Mouse (Mus musculus): ENCODE measurements around the gene Fam180a. TPM values are rescaled to one million over a fixed set of nuclear protein-coding genes. Genes with fewer than 3 reads are reported as not detected.

Gene Fam180a
- total RNA-seq, 2 experiments from 2014 or later: 5.0 to 6.6 TPM

DNA sequence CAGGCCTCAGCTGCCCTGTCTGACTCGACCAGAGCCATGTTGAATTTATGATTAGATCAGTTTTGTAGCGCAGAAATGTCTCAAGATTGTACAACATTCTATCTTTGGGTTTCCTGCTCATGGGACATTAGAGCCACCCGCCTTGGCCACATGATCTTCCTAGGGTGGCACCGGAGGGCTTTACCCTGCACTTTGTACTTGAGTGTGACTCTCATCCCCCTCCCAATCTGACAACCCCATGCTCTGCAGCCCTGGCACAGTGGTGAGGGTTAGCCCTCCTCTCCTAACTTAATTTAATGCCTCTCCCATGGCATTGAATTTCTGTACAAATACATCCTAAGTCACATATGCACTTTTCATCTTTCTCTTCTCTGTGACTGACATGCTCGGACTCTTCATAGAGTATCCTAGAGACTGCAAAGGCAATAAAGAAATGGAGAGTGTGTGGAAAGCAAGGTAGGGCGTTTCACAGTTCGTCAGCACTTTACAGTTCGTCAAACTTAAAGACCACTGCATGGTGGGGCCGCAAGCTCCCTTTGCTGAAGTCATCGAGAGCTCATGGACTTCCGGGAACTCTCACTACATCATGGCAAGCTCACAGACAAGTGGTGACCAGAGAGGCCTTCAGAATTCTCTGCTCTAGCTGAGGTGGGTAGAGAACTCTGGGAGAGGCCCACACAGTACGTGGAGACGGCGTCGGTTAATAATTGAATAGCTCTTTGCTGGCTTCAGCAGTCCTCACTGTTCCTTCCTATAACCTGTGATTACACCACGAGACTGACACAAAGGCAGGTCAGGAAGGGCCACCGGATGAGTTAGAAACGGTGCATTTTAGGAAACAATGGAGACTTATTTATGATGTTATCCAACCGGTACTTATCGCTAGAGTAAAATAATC lies 53.8 kb downstream of the Fam180a start:
- intact Hi-C loops (cut with DNase I): no loop called here
- DNase-seq (ENCODE audit: low spot score in 2 of 2): no peak

GRCm38 (mm10) chr6:35271094-35271855 lies 54.7 kb downstream of the Fam180a start:
- intact Hi-C loops (cut with DNase I): no loop called here
- DNase-seq (ENCODE audit: low spot score in 2 of 2): no peak

DNA sequence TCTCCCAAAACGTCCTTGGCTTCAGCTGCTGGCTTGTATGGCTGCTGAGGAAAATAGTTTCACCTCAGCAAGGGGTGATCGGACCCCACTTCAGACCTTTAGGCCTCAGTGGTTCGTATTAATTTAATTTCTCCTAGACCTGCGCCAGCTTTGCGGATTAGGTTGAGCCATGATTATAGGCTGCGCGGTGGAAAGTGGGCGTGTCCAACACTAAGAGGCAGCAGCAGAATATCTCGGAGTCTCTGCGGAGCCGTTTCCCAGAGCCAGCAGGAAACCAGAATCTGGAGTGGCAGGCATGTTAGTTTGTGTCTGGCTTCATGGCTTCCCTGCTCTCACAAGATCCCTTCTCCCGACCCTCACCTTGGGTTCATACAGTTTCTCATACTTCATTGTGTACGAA lies 56.3 kb downstream of the Fam180a start:
- intact Hi-C loops (cut with DNase I): no loop called here
- DNase-seq (ENCODE audit: low spot score in 2 of 2): no peak

DNA sequence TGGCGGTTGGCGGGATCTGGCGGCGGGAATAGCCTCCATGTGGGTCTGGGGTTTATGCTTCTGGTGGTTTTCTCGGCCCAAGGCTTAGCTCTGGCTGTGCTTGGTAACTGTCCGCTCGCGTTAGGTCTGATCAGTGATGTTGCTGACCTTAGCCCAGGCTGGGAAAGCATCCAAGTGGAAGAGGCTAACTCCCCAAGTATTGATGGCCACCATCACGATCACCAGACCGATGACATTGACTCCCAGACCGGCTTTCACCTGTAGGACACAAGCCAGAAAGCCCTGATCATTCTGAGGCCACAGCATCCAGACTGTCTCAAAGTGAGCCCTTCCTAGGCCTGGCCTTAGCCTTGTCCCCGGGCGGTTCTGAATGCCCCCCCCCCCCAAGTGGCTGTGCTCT lies 57.2 kb downstream of the Fam180a start:
- DNase-seq (ENCODE audit: low spot score in 2 of 2): no peak
- intact Hi-C loops (cut with DNase I): no loop called here

DNA sequence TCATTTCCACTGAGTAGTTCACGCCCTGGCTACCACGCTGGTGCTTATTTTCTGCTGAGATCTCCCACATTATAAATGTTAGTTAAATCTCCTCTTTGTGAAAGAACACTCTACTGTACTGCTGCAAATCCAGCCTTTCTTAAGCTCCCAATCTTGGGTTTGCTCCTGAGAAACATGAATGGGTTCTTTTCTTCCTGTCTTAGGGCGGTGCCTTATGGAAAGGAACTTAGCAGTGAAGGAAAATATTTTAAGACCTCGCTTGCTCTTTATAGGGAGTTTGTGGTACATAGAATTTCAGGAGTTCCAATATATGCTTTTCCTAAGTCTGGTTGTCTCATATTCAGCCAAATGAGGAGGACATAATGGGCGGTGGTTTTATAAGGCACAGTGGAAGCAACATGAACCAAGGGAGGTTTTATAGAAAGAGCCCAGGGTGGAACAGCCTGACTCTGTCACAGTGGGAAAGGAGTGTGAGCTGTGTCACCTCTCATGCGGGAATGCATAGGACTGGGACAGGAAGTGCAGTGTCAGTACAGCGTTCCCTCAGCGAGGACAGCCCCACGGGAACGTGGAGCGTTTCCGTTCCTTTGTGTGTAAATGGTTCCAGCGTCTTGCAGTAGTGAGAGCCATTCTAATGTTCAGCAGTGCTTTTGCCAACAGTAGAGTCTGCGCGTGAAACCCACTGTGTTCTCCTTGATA lies 60.2 kb downstream of the Fam180a start:
- no peak for DNase-seq (ENCODE audit: low spot score in 2 of 2)
- intact Hi-C loops (cut with DNase I): no loop called here

Other genes with a start within 250 kb of the Fam180a start
- 10 to 100 TPM; 39.4 to 43.7 TPM for gene Cnot4, start 192.4 kb downstream of the Fam180a start, total RNA-seq (2021)
- 10 to 100 TPM; 24.4 to 27.1 TPM for gene Nup205, start 148.7 kb downstream of the Fam180a start, total RNA-seq (2021)
- gene Slc13a4, start 18.0 kb downstream of the Fam180a start, total RNA-seq (2021): 10 to 100 TPM; 11.9 to 14.4 TPM
- 100 to 1,000 TPM; 295 to 317 TPM for gene Mtpn, start 213.7 kb upstream of the Fam180a start, total RNA-seq (2021)

All from left cerebral cortex, postnatal 25 days (tissue).